Comparison of ENCODE assay signal across 28 mouse cellular contexts in the genomic region with DNA sequence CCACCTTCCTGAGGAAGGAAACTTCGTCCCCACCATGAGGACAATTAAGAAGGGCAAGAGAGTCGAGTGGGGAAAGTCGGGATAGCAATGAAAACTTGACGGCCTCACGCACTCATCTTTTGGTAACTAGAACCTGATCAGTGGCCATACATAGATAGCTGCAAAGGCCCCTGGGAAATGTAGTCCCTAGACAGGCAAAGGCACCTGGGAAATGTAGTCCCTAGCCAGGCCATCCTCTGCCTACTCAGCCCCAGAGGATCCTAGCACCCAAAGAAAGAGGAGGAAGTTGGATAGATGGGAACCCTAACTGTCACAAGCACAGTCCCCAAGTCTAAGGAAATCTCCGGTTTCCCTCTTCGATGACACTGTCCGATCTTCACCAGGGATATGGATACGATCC.
DNase-seq lines count a peak whose midpoint lies in the region; ATAC-seq and TF ChIP-seq lines count a peak whose summit lies in the region.
"Had no signal": no experiment of that assay in that cellular context is flagged by ENCODE, and none has a peak within 500 bp of the region (broad histone marks: within the 10 kb centered on the region; RNA-seq: fewer than 3 reads in every experiment).

No protein-coding gene starts in this region.

- no peak for DNase-seq in forebrain, embryonic 10.5 days (ENCODE audit: extremely low spot score, low spot score)
- no peak for DNase-seq in midbrain, embryonic 10.5 days (ENCODE audit: low spot score)
- DNase-seq in ES-E14 (ENCODE audit: low read depth, low spot score): no peak
- DNase-seq: adrenal gland, postnatal 10 days; cerebellum, adult 8-10 months; gastrocnemius, postnatal 25 days; heart, adult 18-20 months; heart, postnatal 10 days; kidney, postnatal 36 days; layer of hippocampus, postnatal 36 days; liver, postnatal 0 days; right cerebral cortex, postnatal 25 days; thymus, postnatal 14 days had no signal

- H3K4me1 ChIP-seq in forebrain, embryonic 12.5 days: peaks cover 7% of the 10 kb centered on the region; the same call in 1 of the 2 replicates
- peaks cover 17% of the 10 kb centered on the region for H3K4me1 ChIP-seq in forebrain, embryonic 10.5 days
- H3K4me1 ChIP-seq in midbrain, embryonic 13.5 days (replicated peaks): no peaks in the 10 kb centered on the region
- 0 out of 2 replicates have a peak, but pooled peaks cover 7% of the 10 kb centered on the region for H3K4me1 ChIP-seq in midbrain, embryonic 10.5 days
- 0 out of 4 replicates have a peak, but pooled peaks cover 0 to 3% of the 10 kb centered on the region in 2 experiments for H3K4me1 ChIP-seq in ES-E14 (ENCODE audit: control insufficient read depth in 2 of 2, insufficient read depth in 2 of 2, low read length in 2 of 2, poor library complexity in 1 of 2)
- H3K4me1 ChIP-seq in forebrain, embryonic 16.5 days (replicated peaks; ENCODE audit: control insufficient read depth, insufficient read depth, low read length): peaks cover 6% of the 10 kb centered on the region
- H3K4me1 ChIP-seq: heart, embryonic 12.5 days; kidney, embryonic 15.5 days; limb, embryonic 12.5 days had no signal

- ATAC-seq in forebrain, embryonic 12.5 days (ENCODE audit: low FRiP score): peak; percentile 60; the same call in 1 of the 2 replicates
- ATAC-seq in midbrain, embryonic 13.5 days: peak; percentile 63; the same call in 1 of the 2 replicates
- ATAC-seq in forebrain, embryonic 16.5 days: peak; percentile 43; the same call in 1 of the 2 replicates
- no peak for ATAC-seq in activated CD4-positive, CD25-positive, alpha-beta regulatory T cell, adult 4 months
- ATAC-seq in erythroblast, adult 5-6 weeks (replicated peaks; ENCODE audit: low FRiP score, poor library complexity, severe bottlenecking): no peak
- ATAC-seq: intestine, postnatal 0 days; liver, postnatal 0 days; lung, postnatal 0 days; Patski had no signal

- H3K4me2 ChIP-seq in forebrain, embryonic 12.5 days: no peak overlapping the region
- no peak overlapping the region for H3K4me2 ChIP-seq in midbrain, embryonic 13.5 days (replicated peaks)
- no peak overlapping the region for H3K4me2 ChIP-seq in forebrain, embryonic 16.5 days (ENCODE audit: low read length)
- H3K4me2 ChIP-seq: heart, embryonic 12.5 days; kidney, embryonic 15.5 days; limb, embryonic 12.5 days; liver, embryonic 11.5 days had no signal

- in situ Hi-C loops in ES-E14 (cut with MboI; ENCODE audit: low sequenced_read_pairs in 2 of 2, unreplicated experiment in 2 of 2): no loop called here

- H3K9me3 ChIP-seq in forebrain, embryonic 12.5 days: no peaks in the 10 kb centered on the region
- H3K9me3 ChIP-seq in forebrain, embryonic 10.5 days: no peaks in the 10 kb centered on the region
- H3K9me3 ChIP-seq in midbrain, embryonic 13.5 days: no peaks in the 10 kb centered on the region
- no peaks in the 10 kb centered on the region for H3K9me3 ChIP-seq in midbrain, embryonic 10.5 days (replicated peaks)
- no peaks in the 10 kb centered on the region for H3K9me3 ChIP-seq in ES-E14 (ENCODE audit: control insufficient read depth, insufficient read depth, low read depth, low read length)
- no peaks in the 10 kb centered on the region for H3K9me3 ChIP-seq in forebrain, embryonic 16.5 days (ENCODE audit: control insufficient read depth, low read length)
- H3K9me3 ChIP-seq: embryonic facial prominence, embryonic 10.5 days; heart, embryonic 12.5 days; kidney, embryonic 15.5 days; limb, embryonic 12.5 days had no signal

- no peak overlapping the region for H3K27ac ChIP-seq in forebrain, embryonic 12.5 days
- no peak overlapping the region for H3K27ac ChIP-seq in forebrain, embryonic 10.5 days
- H3K27ac ChIP-seq in midbrain, embryonic 13.5 days: no peak overlapping the region
- no peak overlapping the region for H3K27ac ChIP-seq in midbrain, embryonic 10.5 days (replicated peaks)
- H3K27ac ChIP-seq in ES-E14 (ENCODE audit: insufficient read depth, low read depth, low read length, poor library complexity, severe bottlenecking): no peak overlapping the region
- no peak overlapping the region for H3K27ac ChIP-seq in forebrain, embryonic 16.5 days (ENCODE audit: low read length)
- H3K27ac ChIP-seq: embryonic facial prominence, embryonic 10.5 days; kidney, embryonic 15.5 days; limb, embryonic 12.5 days; macrophage had no signal

- peaks cover 31% of the 10 kb centered on the region for H3K27me3 ChIP-seq in forebrain, embryonic 12.5 days
- peaks cover 40% of the 10 kb centered on the region for H3K27me3 ChIP-seq in forebrain, embryonic 10.5 days (ENCODE audit: poor library complexity, severe bottlenecking)
- no peaks in the 10 kb centered on the region for H3K27me3 ChIP-seq in midbrain, embryonic 13.5 days
- H3K27me3 ChIP-seq in midbrain, embryonic 10.5 days (ENCODE audit: low read depth, poor library complexity, severe bottlenecking): peaks cover 11% of the 10 kb centered on the region; the same call in 1 of the 2 replicates
- H3K27me3 ChIP-seq in forebrain, embryonic 16.5 days (replicated peaks; ENCODE audit: control insufficient read depth, insufficient read depth, low read length): no peaks in the 10 kb centered on the region
- H3K27me3 ChIP-seq: heart, embryonic 12.5 days had no signal

- H3K4me3 ChIP-seq in forebrain, embryonic 12.5 days (replicated peaks): no peak overlapping the region
- H3K4me3 ChIP-seq in forebrain, embryonic 10.5 days: no peak overlapping the region
- H3K4me3 ChIP-seq in midbrain, embryonic 13.5 days (replicated peaks): no peak overlapping the region
- no peak overlapping the region for H3K4me3 ChIP-seq in midbrain, embryonic 10.5 days
- no peak overlapping the region for H3K4me3 ChIP-seq in ES-E14 (ENCODE audit: insufficient read depth in 1 of 2, low read depth in 1 of 2, low read length in 2 of 2, poor library complexity in 1 of 2, severe bottlenecking in 1 of 2)
- no peak overlapping the region for H3K4me3 ChIP-seq in forebrain, embryonic 16.5 days (replicated peaks; ENCODE audit: low read length)
- H3K4me3 ChIP-seq: embryonic facial prominence, embryonic 10.5 days; heart, embryonic 12.5 days; kidney, embryonic 15.5 days; limb, embryonic 12.5 days had no signal

- no peak overlapping the region for H3K9ac ChIP-seq in forebrain, embryonic 12.5 days
- H3K9ac ChIP-seq in midbrain, embryonic 13.5 days (replicated peaks): no peak overlapping the region
- no peak overlapping the region for H3K9ac ChIP-seq in ES-E14 (ENCODE audit: insufficient read depth, low read depth, low read length, poor library complexity, severe bottlenecking)
- H3K9ac ChIP-seq in forebrain, embryonic 16.5 days (replicated peaks; ENCODE audit: low read depth, low read length): no peak overlapping the region
- H3K9ac ChIP-seq: heart, embryonic 12.5 days; kidney, embryonic 15.5 days; limb, embryonic 12.5 days; liver, postnatal 0 days had no signal

- no peaks in the 10 kb centered on the region for H3K36me3 ChIP-seq in forebrain, embryonic 12.5 days (replicated peaks)
- H3K36me3 ChIP-seq in forebrain, embryonic 10.5 days (replicated peaks): no peaks in the 10 kb centered on the region
- no peaks in the 10 kb centered on the region for H3K36me3 ChIP-seq in midbrain, embryonic 13.5 days
- H3K36me3 ChIP-seq in midbrain, embryonic 10.5 days: no peaks in the 10 kb centered on the region
- no peaks in the 10 kb centered on the region for H3K36me3 ChIP-seq in ES-E14 (ENCODE audit: control insufficient read depth, insufficient read depth, low read length, poor library complexity, severe bottlenecking)
- no peaks in the 10 kb centered on the region for H3K36me3 ChIP-seq in forebrain, embryonic 16.5 days (ENCODE audit: control insufficient read depth, insufficient read depth)
- H3K36me3 ChIP-seq: embryonic facial prominence, embryonic 10.5 days; G1E; heart, embryonic 12.5 days; kidney, embryonic 15.5 days; limb, embryonic 12.5 days had no signal

- 77% methylated on average over 9 of the region's 9 CpGs for WGBS in forebrain, embryonic 12.5 days
- 77% methylated on average over 9 of the region's 9 CpGs for WGBS in forebrain, embryonic 10.5 days
- 78% methylated on average over 9 of the region's 9 CpGs for WGBS in midbrain, embryonic 13.5 days
- 84% methylated on average over 9 of the region's 9 CpGs for WGBS in midbrain, embryonic 10.5 days
- 82% methylated on average over 9 of the region's 9 CpGs for WGBS in forebrain, embryonic 16.5 days

TF ChIP-seq in ES-E14, 5 proteins besides CTCF, POLR2A, EP300 and RAD21:
- TF ChIP-seq ZNF384 (IDR thresholded peaks at IDR 0.05; ENCODE audit: low read depth, low read length) (no peak), CHD2 (IDR thresholded peaks at IDR 0.05; ENCODE audit: low read depth, low read length) (no peak), HCFC1 (IDR thresholded peaks at IDR 0.05; ENCODE audit: borderline replicate concordance, insufficient read depth, low read length) (peak; percentile 90), ZC3H11A (IDR thresholded peaks at IDR 0.05; ENCODE audit: borderline replicate concordance, low read depth, low read length) (no peak)

Comparison
In these comparisons a context has a peak if more than half of its experiments do, and no peak if none do; other contexts are left out.
1. ATAC-seq: peak in forebrain, embryonic 12.5 days (single experiment), midbrain, embryonic 13.5 days (single experiment) and forebrain, embryonic 16.5 days (single experiment); none in activated CD4-positive, CD25-positive, alpha-beta regulatory T cell, adult 4 months (single experiment) and erythroblast, adult 5-6 weeks (single experiment).